Mouse (Mus musculus): ENCODE measurements around the gene Fdxr. TPM values are rescaled to one million over a fixed set of nuclear protein-coding genes. Genes with fewer than 3 reads are reported as not detected.

Gene Fdxr
- polyA plus RNA-seq (2016; fragmentation: Nextera tagmentation; extraction: Ambion mirVana), result 11.3 and 12.3 TPM in 2 replicates

DNA sequence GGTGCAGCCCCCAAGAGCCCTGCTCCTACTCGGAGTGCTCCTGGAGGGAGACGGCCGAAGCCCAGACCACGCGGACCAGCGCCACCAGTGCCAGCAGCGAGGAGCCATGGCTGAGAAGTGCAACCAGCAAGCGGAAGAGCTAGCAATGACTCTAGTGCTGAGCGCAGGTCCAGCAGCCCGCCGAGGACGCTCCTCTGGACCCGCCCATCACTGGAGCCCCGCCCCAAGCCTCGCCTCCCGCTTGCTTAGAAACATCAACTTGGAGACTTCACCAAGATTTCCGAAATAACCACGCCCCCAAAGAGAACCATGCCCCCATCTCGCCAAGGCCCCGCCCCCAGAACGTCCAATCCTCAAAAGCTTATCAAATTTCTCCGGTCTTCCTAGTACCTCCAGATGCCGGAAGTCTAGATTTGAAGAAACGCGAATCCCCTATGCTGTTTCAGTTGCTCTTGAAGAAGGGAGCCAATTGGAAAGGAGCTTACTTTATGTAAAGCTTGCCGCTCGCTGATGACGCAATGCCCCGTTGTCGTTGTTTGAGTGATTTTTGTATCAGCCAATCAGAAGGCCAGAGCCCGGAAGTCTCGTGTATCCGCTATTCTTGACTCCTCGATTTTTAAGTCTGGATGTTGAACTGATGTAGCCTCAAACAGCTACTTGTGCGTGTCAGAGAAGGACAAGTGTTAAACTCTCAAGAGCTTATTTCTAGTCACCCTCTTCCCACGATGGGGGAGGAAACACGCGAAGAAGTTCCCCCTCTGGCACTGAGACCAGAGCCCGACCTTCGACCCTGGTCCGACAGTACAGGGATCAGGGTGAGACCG is at the start of gene Fdxr:
Gene Fdxr (minus strand): TSS at position 271 of the 824 bp plus-strand sequence.
- under 1% methylated on average over 42 of the region's 42 CpGs for WGBS
- no peaks in the 10 kb centered on the region for H3K36me3 ChIP-seq
- peak; percentile 95 for ATAC-seq (ENCODE audit: insufficient number of reproducible peaks, low FRiP score)
- peak within 1 kb of the TSS; percentile 81 for H3K9ac ChIP-seq
- H3K4me1 ChIP-seq (replicated peaks), result peaks cover 21% of the 10 kb centered on the region
- peak within 1 kb of the TSS; percentile 88 for H3K27ac ChIP-seq (ENCODE audit: poor library complexity, severe bottlenecking)
- H3K4me3 ChIP-seq, result peak within 1 kb of the TSS; percentile 61
- H3K27me3 ChIP-seq (replicated peaks), result 0 out of 2 replicates have a peak, but pooled peaks cover 2% of the 10 kb centered on the region
- H3K4me2 ChIP-seq, result peak within 1 kb of the TSS; percentile 91
- H3K9me3 ChIP-seq (replicated peaks), result no peaks in the 10 kb centered on the region

DNA sequence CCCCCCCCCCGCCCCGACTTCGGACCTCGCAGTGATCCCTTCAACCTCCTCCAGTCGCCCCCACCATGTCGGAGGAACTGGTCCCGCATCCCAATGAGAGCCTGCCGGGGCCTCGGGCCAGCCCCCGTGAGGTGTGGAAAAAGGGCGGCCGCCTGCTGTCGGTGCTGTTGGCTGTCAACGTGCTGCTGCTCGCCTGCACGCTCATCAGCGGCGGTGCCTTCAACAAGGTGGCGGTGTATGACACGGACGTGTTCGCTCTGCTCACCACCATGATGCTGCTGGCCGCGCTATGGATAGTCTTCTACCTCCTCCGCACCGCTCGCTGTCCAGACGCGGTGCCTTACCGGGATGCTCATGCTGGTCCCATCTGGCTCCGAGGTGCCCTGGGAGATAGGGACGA is 46.5 kb upstream of the Fdxr start:
- Histone ChIP-seq H3K4me3 (no peak overlapping the region), H3K27me3 (replicated peaks) (peaks cover 95% of the 10 kb centered on the region), H3K4me1 (replicated peaks) (peaks cover 17% of the 10 kb centered on the region), H3K9ac (no peak overlapping the region), H3K4me2 (no peak overlapping the region), H3K27ac (ENCODE audit: poor library complexity, severe bottlenecking) (no peak overlapping the region), H3K36me3 (no peaks in the 10 kb centered on the region), H3K9me3 (replicated peaks) (no peaks in the 10 kb centered on the region)
- WGBS, result 14% methylated on average over 32 of the region's 32 CpGs
- no peak for ATAC-seq (ENCODE audit: insufficient number of reproducible peaks, low FRiP score)

DNA sequence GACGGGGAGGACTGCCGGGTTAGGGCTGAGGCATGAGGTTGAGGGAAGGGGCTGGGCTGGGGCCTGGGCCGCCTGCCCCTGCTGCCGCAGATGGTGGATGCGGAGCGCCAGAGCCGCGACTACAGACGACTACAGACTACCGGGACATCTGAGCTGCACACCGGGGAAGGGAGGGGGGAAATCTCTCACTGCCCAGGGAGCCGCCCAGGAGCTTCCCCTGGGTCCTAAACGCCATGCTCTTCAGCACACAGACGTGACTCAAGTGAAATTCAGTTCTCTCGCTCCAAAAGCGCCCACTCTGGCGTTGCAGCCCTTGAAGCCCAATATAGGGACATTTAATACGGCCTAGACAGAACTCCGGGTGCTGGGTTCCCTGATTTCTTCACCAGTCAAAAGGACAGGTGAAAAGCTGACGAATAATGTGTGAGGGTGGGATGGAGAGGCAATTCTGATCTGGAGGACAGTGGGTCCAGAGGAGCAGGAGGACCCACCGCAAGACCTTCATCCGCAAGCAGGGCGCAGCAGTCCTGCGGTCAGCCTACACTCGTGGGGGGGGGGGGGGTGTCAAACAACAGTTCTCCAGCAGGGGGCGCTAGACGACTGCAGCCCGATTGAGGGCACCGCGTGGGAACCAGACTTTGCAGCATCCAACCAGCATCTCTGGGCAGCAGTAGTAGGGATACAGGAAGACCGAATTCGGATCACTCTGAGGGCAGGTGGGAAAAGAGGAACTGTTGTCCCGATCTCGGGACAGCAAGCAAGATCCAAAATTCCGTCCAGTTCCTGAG is 45.2 kb upstream of the Fdxr start, which contains the start of gene Ush1g:
Gene Ush1g (minus strand): TSS at position 136 of the 788 bp plus-strand sequence.
- Histone ChIP-seq H3K4me3 (peak within 1 kb of the TSS; percentile 23), H3K9ac (no peak within 1 kb of the TSS), H3K27me3 (replicated peaks) (peaks cover 97% of the 10 kb centered on the region), H3K9me3 (replicated peaks) (no peaks in the 10 kb centered on the region), H3K36me3 (no peaks in the 10 kb centered on the region), H3K4me2 (peak within 1 kb of the TSS; percentile 27), H3K4me1 (replicated peaks) (peaks cover 23% of the 10 kb centered on the region), H3K27ac (ENCODE audit: poor library complexity, severe bottlenecking) (no peak within 1 kb of the TSS)
- WGBS, result 5% methylated on average over 35 of the region's 35 CpGs
- no peak for ATAC-seq (ENCODE audit: insufficient number of reproducible peaks, low FRiP score)

DNA sequence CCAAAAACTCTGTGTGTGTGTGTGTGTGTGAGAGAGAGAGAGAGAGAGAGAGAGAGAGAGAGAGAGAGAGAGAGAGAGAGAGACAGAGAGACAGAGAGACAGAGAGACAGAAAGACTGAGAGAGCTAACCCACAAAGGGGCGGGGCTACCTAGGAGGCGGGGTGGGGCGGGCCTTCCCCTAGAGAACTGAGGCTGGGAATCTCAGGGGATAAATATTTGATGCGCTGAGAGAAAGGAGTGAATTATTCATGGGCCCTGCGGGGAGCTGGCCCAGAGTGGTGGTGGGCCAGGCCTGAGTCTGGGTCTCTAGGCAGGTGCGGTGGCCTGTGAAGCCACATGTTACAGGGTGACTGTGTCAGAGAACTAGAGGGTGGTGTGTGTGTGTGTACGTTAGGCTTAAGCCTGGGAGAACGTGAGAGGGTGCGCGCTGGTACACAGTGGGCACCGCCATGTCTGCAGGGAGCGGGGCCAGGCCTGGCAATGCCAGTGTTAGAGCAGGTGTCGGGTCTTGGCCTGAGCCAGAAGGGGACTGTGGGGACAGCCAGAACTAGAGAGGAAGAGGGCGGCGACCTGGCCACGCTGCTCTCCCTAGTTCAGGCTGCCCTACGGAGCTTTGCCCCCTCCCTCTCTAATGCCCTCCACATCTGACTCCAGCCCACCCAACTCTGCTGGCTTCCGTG is 43.0 kb upstream of the Fdxr start:
- Histone ChIP-seq H3K27me3 (replicated peaks) (peaks cover 100% of the 10 kb centered on the region), H3K27ac (ENCODE audit: poor library complexity, severe bottlenecking) (no peak overlapping the region), H3K4me3 (no peak overlapping the region), H3K9me3 (replicated peaks) (no peaks in the 10 kb centered on the region), H3K9ac (no peak overlapping the region), H3K4me2 (no peak overlapping the region), H3K36me3 (no peaks in the 10 kb centered on the region), H3K4me1 (replicated peaks) (peaks cover 23% of the 10 kb centered on the region)
- ATAC-seq (ENCODE audit: insufficient number of reproducible peaks, low FRiP score), result no peak
- 8% methylated on average over 18 of the region's 18 CpGs for WGBS

DNA sequence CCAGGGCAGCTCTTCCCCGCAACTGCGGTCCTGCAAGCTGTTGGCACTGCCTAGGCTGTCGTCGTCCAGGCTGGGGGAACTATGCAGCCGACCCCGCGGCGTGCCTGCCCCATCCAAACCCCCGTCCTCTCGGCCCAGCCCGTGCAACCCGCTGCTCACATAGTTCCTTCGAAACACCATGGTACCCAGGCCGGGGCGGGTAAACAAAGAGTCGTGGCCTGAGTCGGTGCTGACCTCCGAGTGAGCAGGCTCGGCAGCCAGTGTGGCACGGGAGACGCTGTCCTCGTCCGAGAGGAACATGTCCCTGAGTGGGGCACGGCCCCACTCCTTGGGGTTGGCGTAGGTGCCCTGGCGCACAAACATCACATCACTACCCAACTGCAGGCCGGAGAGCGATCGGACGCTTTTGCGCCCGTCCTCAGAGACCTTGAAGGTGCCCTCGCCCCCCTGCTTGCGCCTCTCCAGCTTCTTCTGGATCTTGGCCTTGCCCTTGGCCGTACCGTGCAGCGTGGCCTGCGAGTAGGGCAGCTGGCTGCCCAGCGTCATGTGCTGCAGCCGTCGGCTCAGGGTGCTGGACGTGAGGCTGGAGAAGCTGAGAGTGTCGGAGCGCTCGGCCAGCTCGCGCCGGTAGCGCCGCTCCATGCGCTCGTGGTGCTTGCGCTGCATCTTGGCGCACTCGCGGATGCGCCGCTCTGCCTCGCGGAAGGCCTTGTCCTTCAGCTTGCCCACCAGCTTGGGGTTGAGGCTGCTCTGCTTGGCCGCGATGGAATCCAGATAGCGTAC is 41.6 kb upstream of the Fdxr start:
- Histone ChIP-seq H3K9me3 (replicated peaks) (no peaks in the 10 kb centered on the region), H3K4me1 (replicated peaks) (peaks cover 23% of the 10 kb centered on the region), H3K4me2 (peak overlapping the region; percentile 40), H3K36me3 (no peaks in the 10 kb centered on the region), H3K4me3 (peak overlapping the region; percentile 14), H3K27me3 (replicated peaks) (peaks cover 100% of the 10 kb centered on the region), H3K9ac (no peak overlapping the region), H3K27ac (ENCODE audit: poor library complexity, severe bottlenecking) (no peak overlapping the region)
- ATAC-seq (ENCODE audit: insufficient number of reproducible peaks, low FRiP score), result no peak
- 5% methylated on average over 63 of the region's 63 CpGs for WGBS

DNA sequence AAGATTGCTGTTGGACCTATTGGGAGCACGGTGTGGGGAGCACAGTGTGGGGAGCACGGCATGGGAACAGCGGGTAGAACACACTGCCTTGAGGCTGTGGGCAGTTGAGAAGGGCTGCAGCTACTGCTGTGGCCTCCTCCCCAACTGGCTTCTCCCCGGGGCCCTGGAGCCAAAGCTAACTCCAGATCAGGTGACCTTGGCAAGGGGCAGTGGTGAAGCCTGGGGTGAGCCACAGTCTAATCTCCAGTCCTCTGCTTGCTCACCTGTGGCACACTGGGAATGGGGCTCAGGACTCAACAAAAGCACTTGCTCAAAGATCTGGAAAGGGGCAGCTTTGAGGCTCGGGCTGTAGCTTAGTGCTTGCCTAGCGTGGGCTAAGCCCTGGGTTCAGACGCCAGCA is 40.4 kb upstream of the Fdxr start:
- Histone ChIP-seq H3K9me3 (replicated peaks) (no peaks in the 10 kb centered on the region), H3K4me3 (no peak overlapping the region), H3K36me3 (no peaks in the 10 kb centered on the region), H3K4me1 (replicated peaks) (peaks cover 23% of the 10 kb centered on the region), H3K27ac (ENCODE audit: poor library complexity, severe bottlenecking) (no peak overlapping the region), H3K27me3 (replicated peaks) (peaks cover 100% of the 10 kb centered on the region), H3K9ac (no peak overlapping the region), H3K4me2 (no peak overlapping the region)
- no peak for ATAC-seq (ENCODE audit: insufficient number of reproducible peaks, low FRiP score)
- WGBS, result 57% methylated on average over 7 of the region's 7 CpGs

DNA sequence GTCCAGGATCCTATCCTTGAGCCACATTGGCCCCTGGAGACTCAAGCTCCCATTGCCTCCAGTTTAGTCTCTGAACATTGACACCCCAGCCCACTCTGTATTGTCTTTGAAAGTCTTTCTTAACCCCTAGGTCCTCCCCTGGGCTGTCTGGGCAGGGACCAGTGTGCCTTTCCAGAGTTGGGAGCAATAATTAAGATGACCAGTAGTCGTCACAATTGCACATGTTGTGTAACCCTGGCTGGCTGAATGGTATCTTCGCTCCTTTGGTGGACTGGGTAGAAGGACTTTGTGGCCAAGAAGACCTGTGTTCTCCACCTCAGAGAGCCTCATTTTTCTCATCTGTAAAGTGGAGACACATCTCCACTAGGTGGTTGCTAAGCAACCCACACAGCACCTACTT is 37.4 kb upstream of the Fdxr start:
- H3K4me3 ChIP-seq, result no peak overlapping the region
- no peaks in the 10 kb centered on the region for H3K36me3 ChIP-seq
- H3K27me3 ChIP-seq (replicated peaks), result peaks cover 86% of the 10 kb centered on the region
- 48% methylated on average over 2 of the region's 2 CpGs for WGBS
- peaks cover 16% of the 10 kb centered on the region for H3K4me1 ChIP-seq (replicated peaks)
- H3K4me2 ChIP-seq, result no peak overlapping the region
- H3K9me3 ChIP-seq (replicated peaks), result no peaks in the 10 kb centered on the region
- no peak overlapping the region for H3K27ac ChIP-seq (ENCODE audit: poor library complexity, severe bottlenecking)
- H3K9ac ChIP-seq, result no peak overlapping the region
- no peak for ATAC-seq (ENCODE audit: insufficient number of reproducible peaks, low FRiP score)

DNA sequence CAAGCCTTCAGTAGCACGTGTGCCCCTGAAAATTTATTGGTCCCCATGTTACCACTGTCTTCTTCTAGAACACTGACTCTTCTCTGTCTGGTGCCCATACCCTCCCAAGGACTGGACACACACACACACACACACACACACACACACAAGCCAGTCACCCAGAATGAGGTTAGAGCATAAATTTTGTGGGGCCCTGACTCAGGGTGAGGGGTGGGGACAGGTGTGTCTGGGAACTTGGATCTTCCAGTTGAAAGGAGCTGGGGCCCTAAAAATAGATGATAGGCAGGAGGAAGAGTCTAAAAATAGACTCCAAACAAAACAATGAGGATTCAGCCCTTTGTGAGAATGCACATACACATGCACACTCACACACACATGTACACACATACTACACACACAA is 31.9 kb upstream of the Fdxr start:
- Histone ChIP-seq H3K27me3 (replicated peaks) (peaks cover 52% of the 10 kb centered on the region), H3K4me1 (replicated peaks) (peaks cover 15% of the 10 kb centered on the region), H3K4me3 (no peak overlapping the region), H3K9me3 (replicated peaks) (no peaks in the 10 kb centered on the region), H3K4me2 (no peak overlapping the region), H3K36me3 (no peaks in the 10 kb centered on the region), H3K27ac (ENCODE audit: poor library complexity, severe bottlenecking) (no peak overlapping the region), H3K9ac (no peak overlapping the region)
- no peak for ATAC-seq (ENCODE audit: insufficient number of reproducible peaks, low FRiP score)
- WGBS, result 67% methylated on average over 1 of the region's 1 CpGs

DNA sequence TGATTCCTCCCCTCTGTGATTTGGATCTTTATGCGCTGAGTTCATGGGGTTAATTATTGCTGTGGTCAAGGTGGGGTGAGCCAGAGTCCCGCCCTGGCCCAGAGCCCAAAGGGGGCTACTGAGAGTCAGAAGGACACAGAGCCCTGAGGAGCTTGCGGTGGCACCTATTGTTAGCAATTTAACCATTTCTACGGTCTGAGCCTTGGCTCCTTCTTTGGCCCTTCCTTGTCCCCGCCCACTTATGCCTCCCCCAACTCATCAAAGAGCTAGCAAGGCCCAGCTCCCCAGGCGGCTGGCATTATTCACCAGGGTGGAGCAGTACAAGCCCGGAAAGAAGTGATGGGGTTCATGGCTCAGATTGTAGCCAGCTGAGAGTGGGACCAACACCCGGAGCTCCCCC is 30.0 kb upstream of the Fdxr start, which contains the start of gene Otop2:
Gene Otop2 (plus strand): TSS at position 301 of the 400 bp plus-strand sequence.
- Histone ChIP-seq H3K4me2 (no peak within 1 kb of the TSS), H3K9me3 (replicated peaks) (no peaks in the 10 kb centered on the region), H3K4me3 (no peak within 1 kb of the TSS), H3K9ac (no peak within 1 kb of the TSS), H3K27me3 (replicated peaks) (peaks cover 33% of the 10 kb centered on the region), H3K4me1 (replicated peaks) (peaks cover 15% of the 10 kb centered on the region), H3K36me3 (no peaks in the 10 kb centered on the region), H3K27ac (ENCODE audit: poor library complexity, severe bottlenecking) (no peak within 1 kb of the TSS)
- no peak for ATAC-seq (ENCODE audit: insufficient number of reproducible peaks, low FRiP score)
- WGBS, result 34% methylated on average over 8 of the region's 8 CpGs

DNA sequence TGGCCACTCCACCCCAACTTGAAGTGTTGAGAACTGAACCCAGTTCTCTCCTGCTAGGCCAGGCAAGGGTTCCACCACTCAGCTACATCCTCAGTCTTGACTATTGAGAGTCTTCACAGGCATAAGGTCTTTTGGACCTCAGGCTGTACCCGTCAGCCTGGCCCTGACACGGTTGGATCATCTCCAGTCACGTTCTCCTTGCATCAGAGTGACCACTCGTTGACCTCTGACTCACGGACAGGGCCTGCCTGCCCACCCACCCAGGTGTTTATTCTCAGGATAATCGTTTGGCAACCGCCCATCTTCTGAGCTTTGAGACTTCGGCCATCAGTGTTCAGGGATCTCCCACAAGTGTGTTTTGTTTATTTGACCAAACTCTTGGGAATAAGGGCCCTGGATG is 26.3 kb upstream of the Fdxr start:
- Histone ChIP-seq H3K4me1 (replicated peaks) (peaks cover under 1% of the 10 kb centered on the region), H3K27ac (ENCODE audit: poor library complexity, severe bottlenecking) (no peak overlapping the region)
- no peak for ATAC-seq (ENCODE audit: insufficient number of reproducible peaks, low FRiP score)

More for the DNA sequence above, 26.3 kb upstream of the Fdxr start:
- Histone ChIP-seq H3K9me3 (replicated peaks) (0 out of 2 replicates have a peak, but pooled peaks cover 4% of the 10 kb centered on the region), H3K4me2 (no peak overlapping the region), H3K9ac (no peak overlapping the region), H3K4me3 (no peak overlapping the region), H3K27me3 (replicated peaks) (peaks cover 36% of the 10 kb centered on the region), H3K36me3 (no peaks in the 10 kb centered on the region)
- WGBS, result 57% methylated on average over 8 of the region's 8 CpGs

Measured in heart, embryonic 12.5 days (tissue).